Mouse (Mus musculus) stomach, embryonic 16.5 days (tissue): ENCODE results near the gene Gzmn. TPM values are rescaled to one million over a fixed set of nuclear protein-coding genes. Genes with fewer than 3 reads are reported as not detected.
"Not testable (repeated sequence)": the region's sequence is repeated elsewhere in the genome, so short reads cannot be mapped to it uniquely, and the experiment has no call there.

ENCODE experiments used
- ATAC-seq: fragments of 200-750 bp; cut with Nextera tagmentation; 2 replicates; pipeline ENCODE4 v1.8.0; 2017; ENCODE audit warnings: moderate number of reproducible peaks, moderate TSS enrichment; ENCODE audit not compliant: insufficient read depth, low FRiP score
- H3K27ac ChIP-seq: fragments of 300-500 bp; sonication (generic); 2 replicates; pipeline ENCODE4 v1.5.1; 2014; ENCODE audit warnings: low read length
- H3K27me3 ChIP-seq: fragments of 300-500 bp; sonication (generic); 2 replicates; pipeline ENCODE4 v1.6.1; 2014; ENCODE audit warnings: low read length, control low read depth, mixed read lengths; ENCODE audit not compliant: control insufficient read depth, insufficient read depth
- H3K36me3 ChIP-seq: fragments of 300-500 bp; sonication (generic); 2 replicates; pipeline ENCODE4 v1.6.1; 2014; ENCODE audit warnings: low read length; ENCODE audit not compliant: control insufficient read depth, insufficient read depth
- H3K4me1 ChIP-seq: fragments of 300-500 bp; sonication (generic); 2 replicates; pipeline ENCODE4 v1.6.1; 2014; ENCODE audit warnings: low read length, control low read depth, mixed read lengths; ENCODE audit not compliant: control insufficient read depth, insufficient read depth
- H3K4me2 ChIP-seq: fragments of 300-500 bp; sonication (generic); 2 replicates; pipeline ENCODE4 v1.6.1; 2014; ENCODE audit warnings: low read depth, low read length, mixed read lengths
- H3K4me3 ChIP-seq: fragments of 300-500 bp; sonication (generic); replicated peaks from 2 replicates; pipeline ENCODE4 v1.5.1; 2014; ENCODE audit warnings: mild to moderate bottlenecking, low read length
- H3K9ac ChIP-seq: fragments of 300-500 bp; sonication (generic); 2 replicates; pipeline ENCODE4 v1.6.1; 2014; ENCODE audit warnings: low read length
- H3K9me3 ChIP-seq: fragments of 300-500 bp; sonication (generic); replicated peaks from 2 replicates; pipeline ENCODE4 v1.6.1; 2016; ENCODE audit warnings: low read length, control low read depth; ENCODE audit not compliant: control insufficient read depth
- WGBS: fragments of 180-500 bp; shearing (Covaris S2); extraction: QIAGEN DNeasy Blood & Tissue Kit; methylation state at CpG from one replicate; pipeline ENCODE4 v1.1.7; 2014; 5-methylcytosine and 5-hydroxymethylcytosine counted together
- polyA plus RNA-seq: library from polyadenylated mRNA; unstranded; fragments of >200 nt; fragmentation: Nextera tagmentation; extraction: Ambion mirVana; gene quantifications from 2 replicates; pipeline ENCODE4 v1.2.1, GENCODE M21; 2015

Gene Gzmn
- polyA plus RNA-seq, result not detected in 2 replicates

GRCm38 (mm10) chr14:56174499-56174898 lies at the start of gene Gzmn:
TSS of gene Gzmn (minus strand) at chr14:56174599.
- no peaks in the 10 kb centered on the region for H3K27me3 ChIP-seq
- no peak for ATAC-seq
- no peaks in the 10 kb centered on the region for H3K9me3 ChIP-seq
- H3K36me3 ChIP-seq, result no peaks in the 10 kb centered on the region
- no peak within 1 kb of the TSS for H3K4me2 ChIP-seq
- H3K4me3 ChIP-seq, result no peak within 1 kb of the TSS
- WGBS, result 88% methylated on average over 5 of the region's 5 CpGs
- H3K9ac ChIP-seq, result no peak within 1 kb of the TSS
- no peak within 1 kb of the TSS for H3K27ac ChIP-seq
- no peaks in the 10 kb centered on the region for H3K4me1 ChIP-seq

DNA sequence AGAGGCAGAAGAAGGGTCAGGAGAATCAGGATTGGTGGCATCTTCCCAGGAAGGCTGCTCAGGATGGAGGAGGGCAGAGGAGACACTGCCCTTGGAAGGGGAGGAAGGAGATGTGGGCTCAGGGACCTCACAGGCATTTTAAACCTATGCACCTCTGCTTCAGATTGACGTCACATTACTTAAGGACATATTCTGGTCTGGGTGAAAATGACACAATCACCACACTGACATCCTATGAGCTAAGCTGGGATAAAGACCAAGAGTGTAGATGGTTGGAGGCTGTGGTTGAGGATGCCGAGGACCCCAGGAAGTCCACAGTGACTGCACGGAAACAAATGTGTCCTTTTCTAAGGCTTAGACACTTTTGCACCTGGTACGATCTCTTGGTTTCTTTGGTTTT lies 36.9 kb upstream of the Gzmn start, which contains the start of gene Gzmf:
Gene Gzmf (minus strand): TSS at position 101 of the 400 bp plus-strand sequence.
- no peak within 1 kb of the TSS for H3K4me2 ChIP-seq
- no peak within 1 kb of the TSS for H3K9ac ChIP-seq
- no peaks in the 10 kb centered on the region for H3K9me3 ChIP-seq
- ATAC-seq, result no peak
- H3K27me3 ChIP-seq, result no peaks in the 10 kb centered on the region
- WGBS, result 89% methylated on average over 4 of the region's 4 CpGs
- H3K27ac ChIP-seq, result no peak within 1 kb of the TSS
- no peak within 1 kb of the TSS for H3K4me3 ChIP-seq
- no peaks in the 10 kb centered on the region for H3K36me3 ChIP-seq
- no peaks in the 10 kb centered on the region for H3K4me1 ChIP-seq

GRCm38 (mm10) chr14:56205613-56206012 lies 31.2 kb upstream of the Gzmn start:
- Histone ChIP-seq H3K9me3 (no peaks in the 10 kb centered on the region), H3K27ac (no peak overlapping the region), H3K4me1 (no peaks in the 10 kb centered on the region), H3K4me3 (no peak overlapping the region), H3K27me3 (no peaks in the 10 kb centered on the region), H3K9ac (no peak overlapping the region), H3K36me3 (no peaks in the 10 kb centered on the region), H3K4me2 (no peak overlapping the region)
- WGBS, result 84% methylated on average over 1 of the region's 1 CpGs
- no peak for ATAC-seq

DNA sequence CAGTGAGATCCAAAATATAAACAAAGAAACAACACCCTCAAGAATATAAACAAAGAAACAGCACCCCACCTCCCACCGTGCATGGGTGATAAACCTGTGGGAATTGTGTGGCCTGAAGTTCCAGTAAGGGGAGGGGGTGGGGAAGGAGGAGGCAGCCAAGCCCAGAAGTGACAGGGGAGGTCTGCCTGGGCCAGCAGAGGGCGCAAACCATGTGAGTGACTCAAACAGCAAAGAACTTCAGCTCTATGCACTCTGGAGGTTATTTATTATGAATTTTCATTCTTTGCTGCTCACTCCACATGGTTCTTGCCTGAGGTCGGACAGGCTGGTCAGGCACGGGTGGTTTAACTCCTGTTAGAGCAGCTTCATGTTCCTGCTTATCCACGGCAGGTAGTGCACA lies 30.6 kb upstream of the Gzmn start:
- H3K9me3 ChIP-seq, H3K9ac ChIP-seq, H3K4me1 ChIP-seq, H3K27me3 ChIP-seq, H3K4me3 ChIP-seq, H3K36me3 ChIP-seq, H3K4me2 ChIP-seq, ATAC-seq, H3K27ac ChIP-seq: not testable (repeated sequence)
- WGBS, result 31% methylated on average over 5 of the region's 5 CpGs

GRCm38 (mm10) chr14:56203975-56204374 lies 29.6 kb upstream of the Gzmn start:
- Histone ChIP-seq H3K36me3 (no peaks in the 10 kb centered on the region), H3K9me3 (no peaks in the 10 kb centered on the region), H3K4me1 (no peaks in the 10 kb centered on the region), H3K9ac (no peak overlapping the region), H3K4me2 (no peak overlapping the region), H3K27ac (no peak overlapping the region), H3K27me3 (no peaks in the 10 kb centered on the region), H3K4me3 (no peak overlapping the region)
- ATAC-seq, result no peak
- 11% methylated on average over 2 of the region's 2 CpGs for WGBS

DNA sequence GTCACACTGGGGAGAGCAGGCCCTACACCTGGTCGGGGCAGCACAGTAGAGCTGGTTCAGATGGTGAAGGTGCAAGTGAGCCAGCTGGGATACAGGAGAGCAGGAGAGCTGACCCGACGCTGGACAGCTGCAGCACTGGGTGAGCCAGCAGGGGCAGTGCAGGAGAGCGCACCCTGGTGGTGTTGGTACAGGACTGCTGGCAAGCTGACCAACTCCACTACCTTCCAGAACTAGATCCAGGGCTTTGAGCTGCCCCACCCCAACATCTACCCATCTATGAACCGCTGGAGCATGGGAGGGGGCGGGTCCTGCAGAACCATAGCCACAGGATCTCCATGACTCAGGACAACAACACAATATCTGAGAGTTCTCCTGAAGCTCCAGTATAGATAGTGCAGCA lies 12.5 kb upstream of the Gzmn start:
- H3K4me1 ChIP-seq, result no peaks in the 10 kb centered on the region
- no peak overlapping the region for H3K9ac ChIP-seq
- no peaks in the 10 kb centered on the region for H3K27me3 ChIP-seq
- no peak overlapping the region for H3K4me2 ChIP-seq
- no peaks in the 10 kb centered on the region for H3K9me3 ChIP-seq
- no peak for ATAC-seq
- H3K4me3 ChIP-seq, result no peak overlapping the region
- H3K36me3 ChIP-seq, result no peaks in the 10 kb centered on the region
- no peak overlapping the region for H3K27ac ChIP-seq
- 52% methylated on average over 6 of the region's 6 CpGs for WGBS

GRCm38 (mm10) chr14:56186521-56186920 lies 12.1 kb upstream of the Gzmn start:
- no peak for ATAC-seq
- WGBS, result 74% methylated on average over 5 of the region's 5 CpGs
- Histone ChIP-seq H3K9ac (no peak overlapping the region), H3K4me3 (no peak overlapping the region), H3K4me2 (no peak overlapping the region), H3K9me3 (no peaks in the 10 kb centered on the region), H3K36me3 (no peaks in the 10 kb centered on the region), H3K27me3 (no peaks in the 10 kb centered on the region), H3K27ac (no peak overlapping the region), H3K4me1 (no peaks in the 10 kb centered on the region)

DNA sequence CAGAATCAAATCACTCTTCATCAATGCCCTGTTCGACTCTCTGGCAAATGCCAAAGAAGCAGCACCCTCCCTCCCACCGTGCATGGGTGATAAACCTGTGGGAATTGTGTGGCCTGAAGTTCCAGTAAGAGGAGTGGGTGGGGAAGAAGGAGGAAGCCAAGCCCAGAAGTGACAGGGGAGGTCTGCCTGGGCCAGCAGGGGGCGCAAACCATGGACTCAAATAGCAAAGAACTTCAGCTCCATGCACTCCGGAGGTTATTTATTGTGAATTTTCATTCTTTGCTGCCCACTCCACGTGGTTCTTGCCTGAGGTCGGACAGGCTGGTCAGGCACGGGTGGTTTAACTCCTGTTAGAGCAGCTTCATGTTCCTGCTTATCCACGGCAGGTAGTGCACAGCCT lies 3.3 kb upstream of the Gzmn start:
- not testable (repeated sequence) for H3K27me3 ChIP-seq, H3K4me1 ChIP-seq, H3K4me3 ChIP-seq, H3K9me3 ChIP-seq, H3K36me3 ChIP-seq, ATAC-seq, H3K27ac ChIP-seq, H3K4me2 ChIP-seq, H3K9ac ChIP-seq
- WGBS, result 21% methylated on average over 8 of the region's 8 CpGs

DNA sequence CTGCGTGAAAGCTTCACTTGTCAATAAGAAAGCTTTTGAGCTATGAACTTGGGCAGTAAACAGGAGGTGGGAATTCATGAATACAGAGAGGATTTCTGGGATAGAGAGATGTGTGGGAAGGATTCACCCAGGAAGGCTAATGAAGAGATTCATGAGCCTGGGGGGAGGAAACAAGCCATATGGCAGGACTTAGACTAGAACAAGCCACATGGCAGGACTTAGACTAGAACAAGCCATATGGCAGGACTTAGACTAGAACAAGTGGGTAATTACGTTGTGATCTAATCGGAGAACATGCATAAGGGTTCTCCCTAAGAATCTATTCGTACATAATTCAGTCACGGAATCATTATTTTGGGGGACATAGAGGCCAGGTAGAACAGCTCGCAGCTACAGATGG lies 1.0 kb downstream of the Gzmn start:
- no peak overlapping the region for H3K4me3 ChIP-seq

GRCm38 (mm10) chr14:56172744-56173143 lies 1.7 kb downstream of the Gzmn start:
- no peaks in the 10 kb centered on the region for H3K27me3 ChIP-seq
- no peak overlapping the region for H3K4me2 ChIP-seq
- no peaks in the 10 kb centered on the region for H3K4me1 ChIP-seq
- no peak overlapping the region for H3K9ac ChIP-seq
- no peak for ATAC-seq
- no peak overlapping the region for H3K4me3 ChIP-seq
- no peak overlapping the region for H3K27ac ChIP-seq
- H3K9me3 ChIP-seq, result no peaks in the 10 kb centered on the region
- 95% methylated on average over 5 of the region's 5 CpGs for WGBS
- H3K36me3 ChIP-seq, result no peaks in the 10 kb centered on the region

More for the DNA sequence above, 1.0 kb downstream of the Gzmn start:
- no peaks in the 10 kb centered on the region for H3K4me1 ChIP-seq
- no peaks in the 10 kb centered on the region for H3K27me3 ChIP-seq
- no peaks in the 10 kb centered on the region for H3K36me3 ChIP-seq
- WGBS, result 90% methylated on average over 6 of the region's 6 CpGs
- H3K4me2 ChIP-seq, result no peak overlapping the region
- H3K9ac ChIP-seq, result no peak overlapping the region
- no peak for ATAC-seq
- H3K27ac ChIP-seq, result no peak overlapping the region
- no peaks in the 10 kb centered on the region for H3K9me3 ChIP-seq
